Comparison of ENCODE assay signal across 9 mouse cellular contexts in the genomic region with DNA sequence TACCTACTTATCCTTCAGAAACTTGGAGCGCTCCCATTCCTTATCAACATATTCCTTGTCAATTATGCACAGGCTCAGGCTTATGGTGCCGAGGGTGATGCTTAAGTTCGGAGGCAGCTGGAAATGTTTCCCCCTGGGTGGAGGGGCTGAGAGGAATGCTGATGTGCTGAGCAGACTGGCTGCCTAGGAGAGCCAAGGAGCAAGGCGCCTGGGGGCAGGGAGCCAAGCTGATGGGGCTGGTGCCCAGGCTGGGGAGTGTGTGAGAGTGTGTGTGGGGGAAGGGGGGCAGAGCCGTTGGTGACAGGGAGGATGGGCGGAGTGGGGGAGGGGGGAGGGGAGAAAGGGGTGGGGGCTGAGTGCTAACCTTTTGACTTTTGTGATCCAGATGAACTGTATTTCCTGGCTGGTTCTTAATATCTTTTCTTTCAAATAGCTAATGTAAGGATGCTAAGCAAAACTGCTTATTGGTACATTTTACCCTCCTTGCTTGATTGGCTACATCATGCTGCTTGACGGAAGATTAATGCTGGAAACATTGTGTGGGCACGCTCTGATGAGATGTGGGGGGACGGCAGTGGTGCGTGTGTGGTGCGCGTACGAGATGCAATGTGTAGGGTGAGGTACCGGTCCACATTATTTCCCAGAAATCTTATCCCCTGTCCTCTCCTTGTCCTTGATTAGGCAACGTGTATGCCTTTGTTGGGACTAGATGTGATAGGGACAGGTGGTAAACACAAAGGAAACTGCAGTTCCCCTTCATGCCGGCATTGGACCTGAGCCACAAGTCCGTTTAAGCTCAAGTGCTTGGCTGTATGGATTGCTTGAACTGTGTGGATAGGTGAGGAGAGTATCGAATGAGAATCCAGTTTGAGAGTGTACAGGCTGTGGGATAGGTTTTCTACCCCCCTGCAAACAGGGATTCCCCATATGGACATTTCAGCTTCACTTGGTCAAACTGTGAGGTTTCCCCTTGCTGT. TPM values are rescaled to one million over a fixed set of nuclear protein-coding genes. Genes with fewer than 3 reads are reported as not detected.
DNase-seq lines count a peak whose midpoint lies in the region; ATAC-seq lines count a peak whose summit lies in the region.
"Had no signal": no experiment of that assay in that cellular context is flagged by ENCODE, and none has a peak within 500 bp of the region (broad histone marks: within the 10 kb centered on the region; RNA-seq: fewer than 3 reads in every experiment).

No protein-coding gene starts in this region.

- peak; percentile 19 for DNase-seq in liver
- DNase-seq in embryo, embryonic 9.5 days (ENCODE audit: extremely low spot score) = peak; percentile 31
- peak; percentile 49 to 54 for DNase-seq in left cerebral cortex, adult 18-20 months (ENCODE audit: low spot score in 2 of 2)
- no peak for DNase-seq in thymus, postnatal 14 days
- no peak for DNase-seq in yolk sac, embryonic 10.5 days (ENCODE audit: low spot score)

- no peak overlapping the region for H3K9ac ChIP-seq in liver, embryonic 12.5 days
- H3K9ac ChIP-seq in heart, embryonic 14.5 days (ENCODE audit: low read length) = peak overlapping the region; percentile 13; the same call in 1 of the 2 replicates
- no peak overlapping the region for H3K9ac ChIP-seq in neural tube, embryonic 12.5 days

- no peaks in the 10 kb centered on the region for H3K9me3 ChIP-seq in liver, embryonic 12.5 days (replicated peaks)
- no peaks in the 10 kb centered on the region for H3K9me3 ChIP-seq in heart, embryonic 14.5 days (ENCODE audit: control insufficient read depth, low read length)
- H3K9me3 ChIP-seq in neural tube, embryonic 12.5 days = no peaks in the 10 kb centered on the region

- ATAC-seq in liver, embryonic 12.5 days = no peak
- ATAC-seq in heart, embryonic 14.5 days (ENCODE audit: insufficient number of reproducible peaks, insufficient read depth, low FRiP score, low read depth) = no peak
- peak; percentile 89 for ATAC-seq in neural tube, embryonic 12.5 days (ENCODE audit: low FRiP score, low read depth)

- H3K4me2 ChIP-seq in liver, embryonic 12.5 days = no peak overlapping the region
- peak overlapping the region; percentile 55 for H3K4me2 ChIP-seq in heart, embryonic 14.5 days (ENCODE audit: low read length)
- H3K4me2 ChIP-seq in neural tube, embryonic 12.5 days (replicated peaks) = peak overlapping the region; percentile 31; the same call in 1 of the 2 replicates

- H3K27me3 ChIP-seq in liver, embryonic 12.5 days (replicated peaks) = 0 out of 2 replicates have a peak, but pooled peaks cover 5% of the 10 kb centered on the region
- H3K27me3 ChIP-seq in heart, embryonic 14.5 days (ENCODE audit: control insufficient read depth, insufficient read depth, low read length) = no peaks in the 10 kb centered on the region
- H3K27me3 ChIP-seq in neural tube, embryonic 12.5 days (replicated peaks) = no peaks in the 10 kb centered on the region

- WGBS in liver, embryonic 12.5 days (ENCODE audit: insufficient replicate concordance) = 67% methylated on average over 18 of the region's 18 CpGs
- 52% methylated on average over 18 of the region's 18 CpGs for WGBS in heart, embryonic 14.5 days
- WGBS in neural tube, embryonic 12.5 days = 51% methylated on average over 18 of the region's 18 CpGs

- no peak overlapping the region for H3K27ac ChIP-seq in liver, embryonic 12.5 days
- H3K27ac ChIP-seq in heart, embryonic 14.5 days (replicated peaks in 1 of 2; ENCODE audit: control insufficient read depth in 1 of 2, insufficient read depth in 1 of 2, low read depth in 2 of 2, low read length in 2 of 2) = peak overlapping the region in 1 of 2 experiments; percentile 67; a peak in 2 of 4 replicates
- H3K27ac ChIP-seq in neural tube, embryonic 12.5 days = 0 out of 2 replicates have a peak overlapping the region, but pooled peaks have one; percentile 17

- no peaks in the 10 kb centered on the region for H3K4me1 ChIP-seq in liver, embryonic 12.5 days
- H3K4me1 ChIP-seq in heart, embryonic 14.5 days (ENCODE audit: control insufficient read depth in 2 of 2, insufficient read depth in 2 of 2, low read length in 2 of 2) = peaks cover 19 to 20% of the 10 kb centered on the region in 2 experiments
- peaks cover 37% of the 10 kb centered on the region for H3K4me1 ChIP-seq in neural tube, embryonic 12.5 days

- no peak overlapping the region for H3K4me3 ChIP-seq in liver, embryonic 12.5 days
- H3K4me3 ChIP-seq in heart, embryonic 14.5 days (ENCODE audit: control insufficient read depth in 1 of 2, insufficient read depth in 1 of 2, low read depth in 1 of 2, low read length in 2 of 2) = no peak overlapping the region
- H3K4me3 ChIP-seq in neural tube, embryonic 12.5 days = no peak overlapping the region

- H3K36me3 ChIP-seq in liver, embryonic 12.5 days = no peaks in the 10 kb centered on the region
- H3K36me3 ChIP-seq in heart, embryonic 14.5 days (ENCODE audit: control insufficient read depth, insufficient read depth, low read length) = no peaks in the 10 kb centered on the region
- no peaks in the 10 kb centered on the region for H3K36me3 ChIP-seq in neural tube, embryonic 12.5 days

RNA-seq across cellular contexts. Expression of gene Tmem178, which starts 25.5 kb away (rescaled TPM):
- polyA plus RNA-seq in liver, embryonic 12.5 days (2016; fragmentation: Nextera tagmentation; extraction: Ambion mirVana) = 0.82 and 0.84 TPM in 2 replicates
- polyA plus RNA-seq in heart, embryonic 14.5 days (2014; fragmentation: Nextera tagmentation; extraction: Ambion mirVana) = 6.1 and 7.0 TPM in 2 replicates
- 100 to 1,000 TPM; 104 to 117 TPM for total RNA-seq in left cerebral cortex, adult 18-20 months (2021)
- polyA plus RNA-seq in neural tube, embryonic 12.5 days (2016; fragmentation: Nextera tagmentation; extraction: Ambion mirVana) = 30.7 and 32.0 TPM in 2 replicates
- total RNA-seq: MEL had no signal

Comparison
In these comparisons a context has a peak if more than half of its experiments do, and no peak if none do; other contexts are left out.
1. DNase-seq: peak in liver (single experiment), embryo, embryonic 9.5 days (single experiment) and left cerebral cortex, adult 18-20 months (2 of 2); none in thymus, postnatal 14 days (single experiment) and yolk sac, embryonic 10.5 days (single experiment).